In genomic region chr7:3391809-3392208, GRCm38 (mm10) we compare ENCODE assay signal across 10 mouse cellular contexts. TPM values are rescaled to one million over a fixed set of nuclear protein-coding genes. Genes with fewer than 3 reads are reported as not detected.
A peak's percentile ranks its signal among the peaks of the same experiment; 100 is the strongest.
DNase-seq lines count a peak whose midpoint lies in the region; ATAC-seq lines count a peak whose summit lies in the region.
"Had no signal": no experiment of that assay in that cellular context is flagged by ENCODE, and none has a peak within 500 bp of the region (broad histone marks: within the 10 kb centered on the region; RNA-seq: fewer than 3 reads in every experiment).

No protein-coding gene starts in this region.

- 13% methylated on average over 4 of the region's 4 CpGs for WGBS in hindbrain, embryonic 12.5 days
- WGBS in neural tube, embryonic 14.5 days: 4% methylated on average over 4 of the region's 4 CpGs

- H3K4me3 ChIP-seq in hindbrain, embryonic 12.5 days: peak overlapping the region; percentile 45
- peak overlapping the region; percentile 51 for H3K4me3 ChIP-seq in neural tube, embryonic 14.5 days (ENCODE audit: low read depth, low read length)

- peak overlapping the region; percentile 74 for H3K4me2 ChIP-seq in hindbrain, embryonic 12.5 days (replicated peaks)
- peak overlapping the region; percentile 74 for H3K4me2 ChIP-seq in neural tube, embryonic 14.5 days (ENCODE audit: low read depth, low read length)

- peak overlapping the region; percentile 42; the same call in 1 of the 2 replicates for H3K9ac ChIP-seq in hindbrain, embryonic 12.5 days
- peak overlapping the region; percentile 34; the same call in 1 of the 2 replicates for H3K9ac ChIP-seq in neural tube, embryonic 14.5 days (replicated peaks; ENCODE audit: low read depth, low read length)
- H3K9ac ChIP-seq: liver, embryonic 14.5 days had no signal

- H3K4me1 ChIP-seq in hindbrain, embryonic 12.5 days: peaks cover 25% of the 10 kb centered on the region
- peaks cover 17% of the 10 kb centered on the region; the same call in 1 of the 2 replicates for H3K4me1 ChIP-seq in neural tube, embryonic 14.5 days (ENCODE audit: control insufficient read depth, insufficient read depth, low read length)

- peak; percentile 33 for ATAC-seq in hindbrain, embryonic 12.5 days (ENCODE audit: low FRiP score)
- peak; percentile 62; the same call in 1 of the 2 replicates for ATAC-seq in neural tube, embryonic 14.5 days (ENCODE audit: low read depth)

- DNase-seq in adrenal gland, adult 2 months: peak; percentile 31
- no peak for DNase-seq in adrenal gland, adult 18-20 months (ENCODE audit: low spot score in 2 of 2)
- DNase-seq in ovary, adult 18-20 months (ENCODE audit: low spot score): peak; percentile 16
- no peak for DNase-seq in ovary, postnatal 14 days (ENCODE audit: low spot score)
- DNase-seq in urinary bladder, postnatal 14 days (ENCODE audit: low spot score): no peak
- no peak for DNase-seq in frontal cortex, postnatal 36 days (ENCODE audit: low spot score in 2 of 2)

- no peak overlapping the region for H3K27ac ChIP-seq in hindbrain, embryonic 12.5 days
- no peak overlapping the region for H3K27ac ChIP-seq in neural tube, embryonic 14.5 days (ENCODE audit: low read depth, low read length)
- H3K27ac ChIP-seq: heart, embryonic 10.5 days; liver, embryonic 14.5 days had no signal

- H3K9me3 ChIP-seq in hindbrain, embryonic 12.5 days (replicated peaks): peaks cover 7% of the 10 kb centered on the region; the same call in 1 of the 2 replicates
- no peaks in the 10 kb centered on the region for H3K9me3 ChIP-seq in neural tube, embryonic 14.5 days (ENCODE audit: control insufficient read depth, low read length)
- H3K9me3 ChIP-seq: heart, embryonic 10.5 days had no signal

- no peaks in the 10 kb centered on the region for H3K27me3 ChIP-seq in hindbrain, embryonic 12.5 days
- H3K27me3 ChIP-seq in neural tube, embryonic 14.5 days (ENCODE audit: control insufficient read depth, insufficient read depth, low read length): no peaks in the 10 kb centered on the region

- H3K36me3 ChIP-seq in hindbrain, embryonic 12.5 days: peaks cover 14% of the 10 kb centered on the region
- peaks cover 6% of the 10 kb centered on the region; the same call in 1 of the 2 replicates for H3K36me3 ChIP-seq in neural tube, embryonic 14.5 days (ENCODE audit: control insufficient read depth, insufficient read depth, low read length)
- H3K36me3 ChIP-seq: heart, embryonic 10.5 days had no signal

RNA-seq across cellular contexts. Expression of gene Cacng8, which starts 1.3 kb away (rescaled TPM):
- total RNA-seq in adrenal gland, adult 2 months (2021): 1 to 10 TPM; 2.7 to 6.9 TPM
- polyA plus RNA-seq in adrenal gland, adult 2 months (2012; rRNA removed): 4.5 and 5.6 TPM in 2 replicates
- 1 to 10 TPM; 1.7 to 3.5 TPM for total RNA-seq in adrenal gland, adult 18-20 months (2021)
- polyA plus RNA-seq in hindbrain, embryonic 12.5 days (2016; fragmentation: Nextera tagmentation; extraction: Ambion mirVana): 7.9 and 8.6 TPM in 2 replicates
- 12.9 and 13.5 TPM in 2 replicates for polyA plus RNA-seq in neural tube, embryonic 14.5 days (2014; fragmentation: Nextera tagmentation; extraction: Ambion mirVana)

RNA-seq across cellular contexts. Expression of gene Cacng6, which starts 32.2 kb away (rescaled TPM):
- under 1 TPM in 1 of 2 experiments, not detected in 1; 0.38 TPM for total RNA-seq in adrenal gland, adult 2 months (2021)
- 0.26 TPM in 1 of 2 replicates, not detected in the other for polyA plus RNA-seq in adrenal gland, adult 2 months (2012; rRNA removed)
- not detected for total RNA-seq in adrenal gland, adult 18-20 months (2021)
- polyA plus RNA-seq in hindbrain, embryonic 12.5 days (2016; fragmentation: Nextera tagmentation; extraction: Ambion mirVana): 0.27 and 1.4 TPM in 2 replicates
- polyA plus RNA-seq in neural tube, embryonic 14.5 days (2014; fragmentation: Nextera tagmentation; extraction: Ambion mirVana): 0.29 TPM in 1 of 2 replicates, not detected in the other
- polyA plus RNA-seq: liver, embryonic 14.5 days had no signal

RNA-seq across cellular contexts. Expression of gene Cacng7, which starts 59.1 kb away (rescaled TPM):
- 10 to 100 TPM in 1 of 2 experiments, 1 to 10 TPM in 1; 9.1 to 14.2 TPM for total RNA-seq in adrenal gland, adult 2 months (2021)
- polyA plus RNA-seq in adrenal gland, adult 2 months (2012; rRNA removed): 11.4 and 14.8 TPM in 2 replicates
- 10 to 100 TPM in 1 of 2 experiments, 1 to 10 TPM in 1; 8.9 to 16.6 TPM for total RNA-seq in adrenal gland, adult 18-20 months (2021)
- 3.7 and 4.6 TPM in 2 replicates for polyA plus RNA-seq in hindbrain, embryonic 12.5 days (2016; fragmentation: Nextera tagmentation; extraction: Ambion mirVana)
- polyA plus RNA-seq in neural tube, embryonic 14.5 days (2014; fragmentation: Nextera tagmentation; extraction: Ambion mirVana): 4.2 and 5.1 TPM in 2 replicates

Comparison
In these comparisons a context has a peak if more than half of its experiments do, and no peak if none do; other contexts are left out.
1. DNase-seq: peak in adrenal gland, adult 2 months (single experiment) and ovary, adult 18-20 months (single experiment); none in adrenal gland, adult 18-20 months (0 of 2), ovary, postnatal 14 days (single experiment), urinary bladder, postnatal 14 days (single experiment) and frontal cortex, postnatal 36 days (0 of 2).